Mouse (Mus musculus): Measurements from ENCODE around the gene Cript. TPM values are rescaled to one million over a fixed set of nuclear protein-coding genes. Genes with fewer than 3 reads are reported as not detected.

The Cript gene
- polyA plus RNA-seq, 1 experiment from 2014 or later: 84.3 TPM

DNA sequence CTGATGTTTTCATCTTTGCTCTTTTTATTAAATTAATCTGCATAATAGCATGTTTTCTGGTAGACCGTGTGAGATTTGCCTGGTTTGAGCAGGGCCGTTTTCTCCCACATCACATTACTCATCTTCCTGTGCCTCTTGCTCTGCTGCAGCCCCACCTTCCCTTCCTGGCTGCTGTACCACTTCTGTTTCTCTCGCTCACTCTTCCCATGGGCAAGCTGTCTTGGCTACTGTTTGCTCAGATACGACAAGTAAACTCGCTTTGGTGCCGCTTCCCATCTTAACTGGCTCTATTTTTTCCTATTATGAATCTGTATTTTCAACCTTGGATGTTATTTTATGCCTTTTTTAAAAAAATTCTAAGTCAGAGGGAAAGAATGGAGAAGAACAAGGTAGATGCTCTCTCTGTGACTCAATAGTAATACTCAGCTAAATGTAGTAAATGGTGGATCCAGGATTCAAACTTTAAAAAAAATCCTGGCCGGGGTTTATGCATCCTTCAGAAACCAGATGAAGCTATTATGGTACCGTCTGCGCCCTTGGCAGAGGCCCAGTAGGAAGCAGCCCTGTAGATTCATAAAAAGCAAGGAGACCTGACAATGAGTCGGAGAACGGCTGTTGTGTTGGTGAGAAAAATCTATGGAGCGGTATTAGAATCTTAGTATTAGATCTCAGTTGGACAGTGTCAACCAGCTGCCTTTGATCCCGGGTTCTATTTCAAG is 13.9 kb upstream of the Cript start:
- no peak overlapping the region for H3K27ac ChIP-seq
- H3K4me2 ChIP-seq: no peak overlapping the region
- ATAC-seq: no peak
- no peaks in the 10 kb centered on the region for H3K9me3 ChIP-seq (replicated peaks)
- H3K4me3 ChIP-seq: no peak overlapping the region
- 75% methylated on average over 13 of the region's 13 CpGs for WGBS (ENCODE audit: insufficient replicate concordance)
- no peaks in the 10 kb centered on the region for H3K4me1 ChIP-seq
- H3K36me3 ChIP-seq: peaks cover 20% of the 10 kb centered on the region; the same call in 1 of the 2 replicates
- no peak overlapping the region for H3K9ac ChIP-seq
- no peaks in the 10 kb centered on the region for H3K27me3 ChIP-seq (replicated peaks)

DNA sequence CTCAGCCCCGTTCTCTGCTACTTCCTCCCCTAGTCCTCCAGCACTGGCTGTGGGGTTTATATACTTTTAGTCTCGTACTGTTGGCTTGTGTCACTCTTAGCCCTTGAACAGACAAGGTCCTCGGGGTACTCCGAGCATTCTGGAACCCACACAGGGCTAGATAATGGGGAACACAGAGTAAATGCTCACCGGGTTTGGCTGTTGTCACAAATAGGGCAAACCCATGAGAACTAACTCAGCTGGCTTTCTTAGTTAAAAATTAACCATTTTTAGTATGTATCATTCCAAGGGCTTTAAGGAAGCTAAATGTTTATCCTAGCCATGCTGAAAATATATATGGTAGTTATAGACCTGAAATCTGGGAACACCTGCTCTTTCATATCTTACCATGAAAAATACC is 5.7 kb upstream of the Cript start:
- H3K27ac ChIP-seq: no peak overlapping the region
- H3K4me3 ChIP-seq: no peak overlapping the region
- H3K4me1 ChIP-seq: peaks cover 14% of the 10 kb centered on the region
- no peaks in the 10 kb centered on the region for H3K27me3 ChIP-seq (replicated peaks)
- H3K4me2 ChIP-seq: no peak overlapping the region
- no peak overlapping the region for H3K9ac ChIP-seq
- peaks cover 25% of the 10 kb centered on the region for H3K36me3 ChIP-seq
- no peak for ATAC-seq
- no peaks in the 10 kb centered on the region for H3K9me3 ChIP-seq (replicated peaks)
- 75% methylated on average over 5 of the region's 5 CpGs for WGBS (ENCODE audit: insufficient replicate concordance)

DNA sequence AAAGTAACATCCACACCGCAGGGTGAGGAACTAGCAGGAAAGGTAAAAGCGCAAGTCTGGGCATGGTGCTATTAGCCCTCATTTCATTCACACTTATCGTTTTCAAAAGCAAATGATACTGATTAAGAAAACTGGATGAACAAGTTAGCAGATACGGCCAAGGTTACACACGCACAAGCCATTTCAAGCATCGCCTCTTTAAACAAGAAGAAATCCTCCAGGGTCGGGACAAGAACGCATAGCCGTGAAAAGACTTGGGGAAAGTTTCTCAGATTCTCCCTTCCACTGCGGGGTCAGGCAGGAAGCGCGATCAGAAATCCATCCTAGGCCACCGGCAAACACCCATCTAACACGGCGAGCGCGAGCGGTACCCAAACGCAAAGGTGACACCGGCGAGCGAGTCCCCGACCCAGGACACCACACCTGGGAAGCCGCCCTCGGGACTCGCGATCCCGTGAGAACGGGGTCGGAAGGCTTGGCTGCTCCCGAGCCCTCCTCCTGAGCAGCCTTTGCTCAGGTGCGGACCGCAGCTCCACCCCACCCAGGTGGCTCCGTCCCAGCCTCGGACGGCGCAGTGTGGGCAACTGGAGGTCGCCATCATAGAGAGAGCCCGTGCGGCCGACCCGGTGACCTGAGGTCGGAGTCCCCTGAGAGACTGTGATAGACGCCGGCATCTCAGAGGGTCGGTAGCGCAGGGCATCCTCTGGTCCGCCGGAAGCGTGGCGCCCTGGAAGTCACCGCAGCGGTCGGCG is 683 bp upstream of the Cript start:
- Histone ChIP-seq H3K4me2 (peak overlapping the region; percentile 98), H3K4me1 (peaks cover 26% of the 10 kb centered on the region), H3K27me3 (replicated peaks) (no peaks in the 10 kb centered on the region), H3K36me3 (peaks cover 20% of the 10 kb centered on the region), H3K9ac (peak overlapping the region; percentile 76), H3K9me3 (replicated peaks) (no peaks in the 10 kb centered on the region), H3K27ac (0 out of 2 replicates have a peak overlapping the region, but pooled peaks have one; percentile 60), H3K4me3 (peak overlapping the region; percentile 94)
- peak; percentile 68 for ATAC-seq
- WGBS (ENCODE audit: insufficient replicate concordance): 2% methylated on average over 55 of the region's 55 CpGs

DNA sequence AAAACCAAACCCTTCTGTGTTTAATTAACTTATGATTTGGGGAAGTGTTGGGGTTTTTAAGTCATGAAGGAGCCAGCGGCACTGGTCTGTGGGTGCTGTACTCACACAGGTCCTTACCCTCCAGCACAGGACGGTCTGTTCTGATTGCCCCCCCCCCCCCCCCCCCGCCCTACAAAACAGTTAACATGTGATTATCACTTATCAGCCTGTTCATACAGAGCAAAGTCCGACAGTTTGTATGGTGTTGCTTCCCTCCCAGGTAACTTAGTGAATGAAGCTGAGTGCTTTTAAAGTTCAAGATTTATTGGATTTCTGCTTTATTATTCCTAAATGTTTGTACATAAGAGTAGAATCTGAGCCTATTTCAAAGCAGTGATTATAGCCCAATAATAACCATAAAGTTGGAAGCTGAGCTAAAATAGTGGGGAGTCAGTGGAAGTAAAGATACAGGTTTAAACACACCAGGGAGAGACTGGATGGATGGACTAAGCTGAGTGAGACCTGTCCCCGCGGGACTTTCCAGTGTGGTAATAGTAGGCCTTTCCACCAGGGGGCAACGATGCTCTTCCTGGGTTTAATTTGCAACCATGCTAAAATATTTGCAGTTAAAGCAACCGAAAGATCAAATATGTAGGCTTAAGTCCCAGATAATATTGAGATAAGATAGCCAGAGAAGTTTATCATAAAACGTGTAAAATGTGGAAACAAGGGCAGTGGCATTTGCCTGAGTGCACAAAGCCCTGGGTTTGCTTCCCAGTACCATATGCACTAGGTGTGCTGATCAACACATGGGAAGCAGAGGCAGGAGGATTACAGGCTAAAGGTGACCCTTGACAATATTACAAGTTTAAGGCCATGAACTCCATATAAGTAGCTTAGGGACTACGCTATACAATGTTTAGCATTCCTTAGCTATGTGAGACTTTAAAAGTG is 11.1 kb downstream of the Cript start:
- Histone ChIP-seq H3K9me3 (replicated peaks) (no peaks in the 10 kb centered on the region), H3K27ac (no peak overlapping the region), H3K36me3 (peaks cover 47% of the 10 kb centered on the region), H3K27me3 (replicated peaks) (no peaks in the 10 kb centered on the region), H3K4me2 (no peak overlapping the region), H3K4me3 (no peak overlapping the region), H3K4me1 (no peaks in the 10 kb centered on the region), H3K9ac (no peak overlapping the region)
- no peak for ATAC-seq
- 42% methylated on average over 9 of the region's 10 CpGs for WGBS (ENCODE audit: insufficient replicate concordance)

DNA sequence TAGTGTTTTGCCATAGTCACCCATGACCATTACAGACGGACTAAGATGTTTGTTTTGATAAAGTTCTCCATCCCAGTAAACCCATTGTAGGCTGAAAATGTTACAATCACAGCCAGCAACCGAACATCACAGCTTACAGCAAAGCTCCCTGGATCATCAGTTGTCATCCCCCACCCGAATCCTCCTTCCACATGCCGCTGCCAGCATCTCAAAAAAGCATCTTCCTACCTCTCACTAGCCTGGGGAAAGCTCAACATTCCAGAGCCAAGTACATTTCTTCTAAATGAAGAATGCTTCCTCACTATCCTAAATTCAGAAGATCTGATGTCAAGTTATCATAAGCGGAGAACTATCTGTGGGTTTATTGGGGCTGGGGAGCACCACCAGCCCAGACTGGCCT is 13.1 kb downstream of the Cript start:
- no peak for ATAC-seq
- Histone ChIP-seq H3K4me3 (no peak overlapping the region), H3K9ac (no peak overlapping the region), H3K36me3 (peaks cover 30% of the 10 kb centered on the region), H3K9me3 (replicated peaks) (no peaks in the 10 kb centered on the region), H3K4me2 (no peak overlapping the region), H3K4me1 (no peaks in the 10 kb centered on the region), H3K27ac (no peak overlapping the region), H3K27me3 (replicated peaks) (0 out of 2 replicates have a peak, but pooled peaks cover 4% of the 10 kb centered on the region)
- WGBS (ENCODE audit: insufficient replicate concordance): 75% methylated on average over 5 of the region's 5 CpGs

DNA sequence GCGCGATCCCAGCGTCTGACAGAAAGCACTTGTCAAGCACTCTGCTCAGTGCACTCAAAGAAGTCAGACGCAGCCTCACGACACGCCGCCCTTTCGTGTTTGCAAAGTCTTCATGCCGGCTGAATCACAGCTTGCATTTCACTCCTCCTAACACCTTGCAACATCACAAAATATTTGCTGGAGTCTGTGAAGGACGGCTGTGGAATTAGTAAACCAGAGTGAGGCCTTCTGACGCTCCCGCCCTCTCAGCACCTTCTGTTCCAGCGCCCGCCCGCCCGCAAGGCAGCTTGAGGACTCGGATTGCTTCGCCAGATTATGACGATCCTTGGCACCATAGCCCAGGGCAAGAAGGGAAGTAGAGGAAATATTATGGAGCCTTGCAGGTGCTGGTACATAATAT is 16.4 kb downstream of the Cript start:
- ATAC-seq: no peak
- H3K36me3 ChIP-seq: peaks cover 11% of the 10 kb centered on the region
- peaks cover 6% of the 10 kb centered on the region; the same call in 1 of the 2 replicates for H3K27me3 ChIP-seq (replicated peaks)
- 71% methylated on average over 19 of the region's 19 CpGs for WGBS (ENCODE audit: insufficient replicate concordance)
- H3K4me1 ChIP-seq: no peaks in the 10 kb centered on the region
- H3K9ac ChIP-seq: no peak overlapping the region
- no peak overlapping the region for H3K4me2 ChIP-seq
- H3K27ac ChIP-seq: no peak overlapping the region
- H3K9me3 ChIP-seq (replicated peaks): no peaks in the 10 kb centered on the region
- no peak overlapping the region for H3K4me3 ChIP-seq

DNA sequence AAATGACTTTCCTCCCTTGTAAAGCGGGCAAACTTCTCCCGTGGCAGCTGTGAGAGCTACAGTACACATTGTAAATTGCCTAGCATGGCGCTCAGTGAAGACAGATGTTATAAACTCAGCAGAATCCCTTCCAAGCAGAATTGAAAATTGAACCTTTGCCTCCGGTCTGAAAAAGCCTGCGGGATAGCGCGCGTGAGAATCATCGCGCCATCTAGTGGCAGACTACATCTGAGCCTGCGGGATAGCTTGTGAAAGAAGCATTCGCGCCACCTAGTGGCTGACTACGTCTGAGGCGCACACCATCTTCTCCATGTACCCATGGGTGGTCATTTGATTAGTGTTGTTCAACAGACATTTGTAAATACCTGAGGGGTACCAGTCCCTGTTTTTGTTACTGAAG is 19.0 kb downstream of the Cript start:
- peak; percentile 72; the same call in 1 of the 2 replicates for ATAC-seq
- Histone ChIP-seq H3K4me2 (no peak overlapping the region), H3K27me3 (replicated peaks) (peaks cover 6% of the 10 kb centered on the region; the same call in 1 of the 2 replicates), H3K27ac (no peak overlapping the region), H3K36me3 (no peaks in the 10 kb centered on the region), H3K4me3 (no peak overlapping the region), H3K9me3 (replicated peaks) (no peaks in the 10 kb centered on the region), H3K4me1 (no peaks in the 10 kb centered on the region), H3K9ac (no peak overlapping the region)
- WGBS (ENCODE audit: insufficient replicate concordance): 3% methylated on average over 15 of the region's 15 CpGs

DNA sequence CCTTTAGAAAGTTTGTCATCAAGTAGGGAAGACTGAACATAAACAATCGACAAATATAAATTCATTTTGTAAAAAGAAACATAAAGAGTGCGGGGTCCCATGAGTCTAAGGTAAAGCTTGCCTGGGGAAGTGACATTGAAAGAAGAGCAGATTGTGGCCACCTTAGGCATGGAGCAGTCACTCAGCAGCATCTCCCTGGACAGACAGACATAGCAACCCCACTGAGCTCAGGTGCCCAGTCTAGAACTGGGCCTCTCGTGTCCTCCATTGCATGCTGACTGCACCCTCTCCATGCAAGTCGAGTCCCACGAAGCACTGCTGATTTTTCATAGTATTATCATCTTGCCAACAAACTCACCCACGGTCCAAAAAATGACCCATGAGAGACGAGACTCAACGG is 19.4 kb downstream of the Cript start:
- no peaks in the 10 kb centered on the region for H3K4me1 ChIP-seq
- no peak overlapping the region for H3K9ac ChIP-seq
- H3K4me2 ChIP-seq: no peak overlapping the region
- no peak overlapping the region for H3K4me3 ChIP-seq
- WGBS (ENCODE audit: insufficient replicate concordance): 70% methylated on average over 8 of the region's 8 CpGs
- ATAC-seq: no peak
- H3K9me3 ChIP-seq (replicated peaks): no peaks in the 10 kb centered on the region
- H3K27me3 ChIP-seq (replicated peaks): peaks cover 6% of the 10 kb centered on the region; the same call in 1 of the 2 replicates
- H3K36me3 ChIP-seq: no peaks in the 10 kb centered on the region
- no peak overlapping the region for H3K27ac ChIP-seq

DNA sequence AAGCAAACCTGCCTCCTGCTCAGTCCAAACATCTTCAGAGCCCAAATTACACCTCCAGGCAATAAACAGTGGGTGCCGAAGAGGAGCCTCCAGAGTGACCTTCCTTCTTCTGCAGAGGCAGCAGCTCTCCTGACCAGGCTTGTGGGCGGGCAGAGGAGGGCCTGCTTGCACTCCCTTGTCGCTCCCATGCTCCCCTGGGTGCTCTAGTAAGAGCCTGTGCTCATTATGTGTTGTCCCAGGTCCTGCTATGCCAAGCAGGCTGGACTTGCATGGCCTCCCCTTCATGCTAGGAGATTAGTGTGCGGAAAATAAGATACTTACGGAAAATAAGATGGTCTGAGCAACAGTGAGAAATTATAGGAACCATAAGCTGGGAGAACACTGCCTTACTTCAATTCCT is 24.3 kb downstream of the Cript start:
- 49% methylated on average over 5 of the region's 5 CpGs for WGBS (ENCODE audit: insufficient replicate concordance)
- no peaks in the 10 kb centered on the region for H3K36me3 ChIP-seq
- H3K9me3 ChIP-seq (replicated peaks): no peaks in the 10 kb centered on the region
- H3K27ac ChIP-seq: no peak overlapping the region
- no peaks in the 10 kb centered on the region; the same call in 1 of the 2 replicates for H3K27me3 ChIP-seq (replicated peaks)
- no peaks in the 10 kb centered on the region for H3K4me1 ChIP-seq
- ATAC-seq: no peak
- H3K4me2 ChIP-seq: no peak overlapping the region
- no peak overlapping the region for H3K4me3 ChIP-seq
- no peak overlapping the region for H3K9ac ChIP-seq

DNA sequence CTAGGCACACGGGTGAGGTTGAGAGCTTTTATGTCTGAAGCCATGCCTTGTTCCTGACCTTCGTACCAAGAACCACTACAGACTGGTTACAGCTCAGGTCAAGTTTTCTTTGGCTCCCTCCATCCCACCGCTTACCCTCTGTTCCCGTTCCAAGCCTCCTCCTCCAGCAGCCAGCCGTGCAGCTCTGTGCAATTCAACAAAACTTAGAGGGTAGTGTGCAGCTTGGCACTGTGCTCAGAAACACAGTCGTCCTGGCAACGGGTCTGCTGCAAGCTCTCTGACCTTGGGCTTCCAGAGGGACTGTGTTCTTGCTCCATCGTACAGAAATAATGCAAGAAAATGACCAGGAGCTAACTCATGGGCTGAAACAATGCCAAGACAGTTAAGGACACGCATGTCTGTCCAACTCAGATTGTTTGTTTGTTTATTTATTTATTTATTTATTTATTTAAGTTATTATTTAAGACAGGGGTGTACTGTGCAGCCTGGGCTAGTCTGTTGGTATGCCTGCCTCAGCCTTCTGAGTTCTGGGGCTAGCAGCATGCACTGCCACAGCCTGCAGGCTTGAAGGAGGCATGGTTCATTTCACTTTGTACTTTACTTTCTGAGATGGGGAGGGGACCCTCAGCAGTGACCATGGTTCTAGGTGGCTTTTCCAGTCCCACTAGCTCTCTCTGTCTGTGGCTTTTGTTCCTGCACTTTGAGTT is 25.3 kb downstream of the Cript start:
- WGBS (ENCODE audit: insufficient replicate concordance): 62% methylated on average over 9 of the region's 9 CpGs
- Histone ChIP-seq H3K9me3 (replicated peaks) (no peaks in the 10 kb centered on the region), H3K27ac (no peak overlapping the region), H3K4me2 (no peak overlapping the region), H3K4me3 (no peak overlapping the region), H3K27me3 (replicated peaks) (no peaks in the 10 kb centered on the region; the same call in 1 of the 2 replicates), H3K9ac (no peak overlapping the region), H3K4me1 (no peaks in the 10 kb centered on the region), H3K36me3 (no peaks in the 10 kb centered on the region)
- ATAC-seq: no peak

DNA sequence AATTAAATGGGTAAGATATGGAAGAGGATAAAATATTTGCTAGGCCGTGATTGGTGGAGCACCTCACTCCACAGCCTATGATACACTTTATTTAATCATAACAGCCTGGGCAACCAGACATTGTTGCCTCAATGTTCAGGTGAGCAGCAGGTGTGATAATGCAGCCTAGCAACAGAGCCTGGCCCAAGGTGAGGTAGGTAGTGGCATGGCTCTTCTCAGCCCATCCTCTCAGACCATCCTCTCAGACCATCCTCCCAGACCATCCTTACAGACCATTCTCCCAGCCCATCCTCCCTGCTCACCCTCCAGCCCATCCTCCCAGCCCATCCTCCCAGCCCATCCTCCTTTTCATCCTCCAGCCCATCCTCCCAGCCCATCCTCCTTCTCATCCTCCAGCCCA is 26.3 kb downstream of the Cript start:
- H3K9me3 ChIP-seq (replicated peaks): no peaks in the 10 kb centered on the region
- no peak overlapping the region for H3K9ac ChIP-seq
- no peak for ATAC-seq
- 0 out of 2 replicates have a peak, but pooled peaks cover 3% of the 10 kb centered on the region for H3K27me3 ChIP-seq (replicated peaks)
- no peak overlapping the region for H3K4me3 ChIP-seq
- no peak overlapping the region for H3K4me2 ChIP-seq
- no peaks in the 10 kb centered on the region for H3K36me3 ChIP-seq
- H3K27ac ChIP-seq: no peak overlapping the region
- no peaks in the 10 kb centered on the region for H3K4me1 ChIP-seq
- 73% methylated on average over 1 of the region's 1 CpGs for WGBS (ENCODE audit: insufficient replicate concordance)

All from liver, embryonic 12.5 days (tissue).